Mouse (Mus musculus): ENCODE results near the gene Ascc1. TPM values are rescaled to one million over a fixed set of nuclear protein-coding genes. Genes with fewer than 3 reads are reported as not detected.

Ascc1 gene
- polyA plus RNA-seq, 1 experiment from 2014 or later = 48.7 TPM

- Histone ChIP-seq H3K4me2 (no peak overlapping the region), H3K27me3 (replicated peaks) (no peaks in the 10 kb centered on the region), H3K27ac (peak overlapping the region; percentile 16; the same call in 1 of the 2 replicates), H3K9me3 (no peaks in the 10 kb centered on the region), H3K36me3 (replicated peaks) (no peaks in the 10 kb centered on the region), H3K4me3 (no peak overlapping the region), H3K9ac (no peak overlapping the region), H3K4me1 (peaks cover 49% of the 10 kb centered on the region)
- ATAC-seq (replicated peaks) = no peak
- whole genome bisulfite sequencing = 84% methylated on average over 7 of the region's 7 CpGs
Observed at GRCm38 (mm10) chr10:60028181-60028580, 25.6 kb downstream of the Ascc1 start.

- no peak overlapping the region for H3K4me3 ChIP-seq
- 55% methylated on average over 7 of the region's 7 CpGs for WGBS
- H3K9ac ChIP-seq = no peak overlapping the region
- H3K36me3 ChIP-seq (replicated peaks) = no peaks in the 10 kb centered on the region
- no peaks in the 10 kb centered on the region for H3K27me3 ChIP-seq (replicated peaks)
- no peak for ATAC-seq (replicated peaks)
- no peaks in the 10 kb centered on the region for H3K9me3 ChIP-seq
- no peak overlapping the region for H3K4me2 ChIP-seq
- H3K27ac ChIP-seq = no peak overlapping the region
- H3K4me1 ChIP-seq = peaks cover 51% of the 10 kb centered on the region
Observed at GRCm38 (mm10) chr10:60028979-60029378, 26.4 kb downstream of the Ascc1 start.

- Histone ChIP-seq H3K9ac (no peak overlapping the region), H3K27me3 (replicated peaks) (no peaks in the 10 kb centered on the region), H3K9me3 (no peaks in the 10 kb centered on the region), H3K4me1 (peaks cover 51% of the 10 kb centered on the region), H3K36me3 (replicated peaks) (no peaks in the 10 kb centered on the region), H3K4me2 (no peak overlapping the region), H3K27ac (no peak overlapping the region), H3K4me3 (no peak overlapping the region)
- no peak for ATAC-seq (replicated peaks)
- WGBS = 81% methylated on average over 4 of the region's 4 CpGs
Observed at GRCm38 (mm10) chr10:60029387-60029786, 26.8 kb downstream of the Ascc1 start.

- Histone ChIP-seq H3K9ac (no peak overlapping the region), H3K27ac (peak overlapping the region; percentile 48), H3K27me3 (replicated peaks) (no peaks in the 10 kb centered on the region), H3K9me3 (no peaks in the 10 kb centered on the region), H3K4me2 (no peak overlapping the region), H3K36me3 (replicated peaks) (no peaks in the 10 kb centered on the region), H3K4me1 (peaks cover 40% of the 10 kb centered on the region), H3K4me3 (no peak overlapping the region)
- peak; percentile 7; the same call in 1 of the 2 replicates for ATAC-seq (replicated peaks)
- whole genome bisulfite sequencing = 67% methylated on average over 8 of the region's 8 CpGs
Observed at GRCm38 (mm10) chr10:60031562-60031961, 29.0 kb downstream of the Ascc1 start.

GRCm38 (mm10) chr10:60031985-60032384 is 29.4 kb downstream of the Ascc1 start:
- peak overlapping the region; percentile 48 for H3K27ac ChIP-seq

GRCm38 (mm10) chr10:60032622-60033021 is 30.0 kb downstream of the Ascc1 start:
- no peak overlapping the region for H3K4me2 ChIP-seq
- H3K4me3 ChIP-seq = no peak overlapping the region
- H3K36me3 ChIP-seq (replicated peaks) = no peaks in the 10 kb centered on the region
- H3K4me1 ChIP-seq = peaks cover 29% of the 10 kb centered on the region
- no peaks in the 10 kb centered on the region for H3K27me3 ChIP-seq (replicated peaks)
- H3K9ac ChIP-seq = no peak overlapping the region
- WGBS = 54% methylated on average over 2 of the region's 2 CpGs
- peak; percentile 62 for ATAC-seq (replicated peaks)
- H3K27ac ChIP-seq = peak overlapping the region; percentile 48
- H3K9me3 ChIP-seq = no peaks in the 10 kb centered on the region

More at GRCm38 (mm10) chr10:60031985-60032384, 29.4 kb downstream of the Ascc1 start:
- no peaks in the 10 kb centered on the region for H3K27me3 ChIP-seq (replicated peaks)
- H3K4me1 ChIP-seq = peaks cover 35% of the 10 kb centered on the region
- no peak overlapping the region for H3K4me2 ChIP-seq
- H3K36me3 ChIP-seq (replicated peaks) = no peaks in the 10 kb centered on the region
- H3K9ac ChIP-seq = no peak overlapping the region
- peak; percentile 74 for ATAC-seq (replicated peaks)
- whole genome bisulfite sequencing = 21% methylated on average over 2 of the region's 2 CpGs
- no peaks in the 10 kb centered on the region for H3K9me3 ChIP-seq
- no peak overlapping the region for H3K4me3 ChIP-seq

- 0 out of 2 replicates have a peak, but pooled peaks have one; percentile 6 for ATAC-seq (replicated peaks)
- peaks cover 26% of the 10 kb centered on the region for H3K4me1 ChIP-seq
- H3K27ac ChIP-seq = peak overlapping the region; percentile 48
- 41% methylated on average over 5 of the region's 5 CpGs for WGBS
- H3K4me3 ChIP-seq = no peak overlapping the region
- no peak overlapping the region for H3K4me2 ChIP-seq
- H3K36me3 ChIP-seq (replicated peaks) = no peaks in the 10 kb centered on the region
- no peaks in the 10 kb centered on the region for H3K27me3 ChIP-seq (replicated peaks)
- H3K9me3 ChIP-seq = no peaks in the 10 kb centered on the region
- H3K9ac ChIP-seq = no peak overlapping the region
Observed at GRCm38 (mm10) chr10:60033064-60033463, 30.5 kb downstream of the Ascc1 start.

GRCm38 (mm10) chr10:60034621-60035020 is 32.0 kb downstream of the Ascc1 start:
- H3K9me3 ChIP-seq = no peaks in the 10 kb centered on the region
- no peaks in the 10 kb centered on the region for H3K27me3 ChIP-seq (replicated peaks)
- no peak overlapping the region for H3K4me3 ChIP-seq
- H3K9ac ChIP-seq = no peak overlapping the region
- ATAC-seq (replicated peaks) = no peak
- 84% methylated on average over 3 of the region's 3 CpGs for WGBS
- peaks cover 21% of the 10 kb centered on the region for H3K4me1 ChIP-seq
- H3K4me2 ChIP-seq = no peak overlapping the region
- H3K36me3 ChIP-seq (replicated peaks) = no peaks in the 10 kb centered on the region
- no peak overlapping the region for H3K27ac ChIP-seq

GRCm38 (mm10) chr10:60035744-60036143 is 33.1 kb downstream of the Ascc1 start:
- Histone ChIP-seq H3K4me2 (no peak overlapping the region), H3K4me3 (no peak overlapping the region), H3K4me1 (peaks cover 21% of the 10 kb centered on the region), H3K27ac (no peak overlapping the region), H3K36me3 (replicated peaks) (no peaks in the 10 kb centered on the region), H3K27me3 (replicated peaks) (no peaks in the 10 kb centered on the region), H3K9me3 (no peaks in the 10 kb centered on the region), H3K9ac (no peak overlapping the region)
- 83% methylated on average over 4 of the region's 4 CpGs for WGBS
- ATAC-seq (replicated peaks) = no peak

- no peak for ATAC-seq (replicated peaks)
- no peaks in the 10 kb centered on the region for H3K9me3 ChIP-seq
- H3K27me3 ChIP-seq (replicated peaks) = no peaks in the 10 kb centered on the region
- no peak overlapping the region for H3K27ac ChIP-seq
- H3K4me1 ChIP-seq = 0 out of 2 replicates have a peak, but pooled peaks cover 5% of the 10 kb centered on the region
- no peak overlapping the region for H3K9ac ChIP-seq
- no peak overlapping the region for H3K4me3 ChIP-seq
- no peak overlapping the region for H3K4me2 ChIP-seq
- 92% methylated on average over 8 of the region's 8 CpGs for WGBS
- no peaks in the 10 kb centered on the region for H3K36me3 ChIP-seq (replicated peaks)
Observed at GRCm38 (mm10) chr10:60042350-60042922, 39.8 kb downstream of the Ascc1 start.

- no peaks in the 10 kb centered on the region for H3K9me3 ChIP-seq
- 0 out of 2 replicates have a peak, but pooled peaks have one; percentile 45 for ATAC-seq (replicated peaks)
- WGBS = 7% methylated on average over 5 of the region's 5 CpGs
Observed at GRCm38 (mm10) chr10:60046696-60047095, 44.1 kb downstream of the Ascc1 start.

GRCm38 (mm10) chr10:60050581-60050980 is 48.0 kb downstream of the Ascc1 start:
- 0 out of 2 replicates have a peak, but pooled peaks cover 5% of the 10 kb centered on the region for H3K4me1 ChIP-seq
- no peaks in the 10 kb centered on the region for H3K27me3 ChIP-seq (replicated peaks)
- H3K27ac ChIP-seq = no peak overlapping the region
- no peak overlapping the region for H3K9ac ChIP-seq
- no peaks in the 10 kb centered on the region for H3K36me3 ChIP-seq (replicated peaks)
- no peak for ATAC-seq (replicated peaks)
- no peaks in the 10 kb centered on the region for H3K9me3 ChIP-seq
- no peak overlapping the region for H3K4me3 ChIP-seq
- no peak overlapping the region for H3K4me2 ChIP-seq
- WGBS = 94% methylated on average over 10 of the region's 10 CpGs

More at GRCm38 (mm10) chr10:60046696-60047095, 44.1 kb downstream of the Ascc1 start:
- Histone ChIP-seq H3K4me3 (no peak overlapping the region), H3K4me2 (no peak overlapping the region), H3K9ac (no peak overlapping the region), H3K36me3 (replicated peaks) (no peaks in the 10 kb centered on the region), H3K4me1 (0 out of 2 replicates have a peak, but pooled peaks cover 5% of the 10 kb centered on the region), H3K27ac (peak overlapping the region; percentile 4; the same call in 1 of the 2 replicates), H3K27me3 (replicated peaks) (no peaks in the 10 kb centered on the region)

GRCm38 (mm10) chr10:60053073-60053472 is 50.5 kb downstream of the Ascc1 start:
- no peak overlapping the region for H3K9ac ChIP-seq
- H3K4me2 ChIP-seq = no peak overlapping the region
- H3K36me3 ChIP-seq (replicated peaks) = no peaks in the 10 kb centered on the region
- H3K4me1 ChIP-seq = no peaks in the 10 kb centered on the region
- no peak overlapping the region for H3K4me3 ChIP-seq
- no peak for ATAC-seq (replicated peaks)
- no peaks in the 10 kb centered on the region for H3K27me3 ChIP-seq (replicated peaks)
- no peak overlapping the region for H3K27ac ChIP-seq
- H3K9me3 ChIP-seq = peaks cover 7% of the 10 kb centered on the region; the same call in 1 of the 2 replicates
- WGBS = 86% methylated on average over 4 of the region's 4 CpGs
